Mouse (Mus musculus) liver, embryonic 12.5 days (tissue): ENCODE results near the gene Dync1i1. TPM values are rescaled to one million over a fixed set of nuclear protein-coding genes. Genes with fewer than 3 reads are reported as not detected.

ENCODE experiments used
- ATAC-seq: fragments of 200-750 bp; cut with Nextera tagmentation; 2 replicates; pipeline ENCODE4 v1.8.0; 2017; ENCODE audit warnings: moderate number of reproducible peaks, mild to moderate bottlenecking, moderate library complexity
- H3K27ac ChIP-seq: fragments of 300-500 bp; sonication (generic); 2 replicates; pipeline ENCODE4 v1.5.1; 2016; ENCODE audit warnings: mild to moderate bottlenecking
- H3K27me3 ChIP-seq: fragments of 300-500 bp; sonication (generic); replicated peaks from 2 replicates; pipeline ENCODE4 v1.6.1; 2016; ENCODE audit warnings: mild to moderate bottlenecking, moderate library complexity
- H3K36me3 ChIP-seq: fragments of 300-500 bp; sonication (generic); 2 replicates; pipeline ENCODE4 v1.6.1; 2016; ENCODE audit warnings: mild to moderate bottlenecking, moderate library complexity
- H3K4me1 ChIP-seq: fragments of 300-500 bp; sonication (generic); 2 replicates; pipeline ENCODE4 v1.6.1; 2016
- H3K4me2 ChIP-seq: fragments of 300-500 bp; sonication (generic); 2 replicates; pipeline ENCODE4 v1.6.1; 2016; ENCODE audit warnings: mild to moderate bottlenecking, moderate library complexity
- H3K4me3 ChIP-seq: fragments of 300-500 bp; sonication (generic); 2 replicates; pipeline ENCODE4 v1.5.1; 2016; ENCODE audit warnings: mild to moderate bottlenecking, moderate library complexity
- H3K9ac ChIP-seq: fragments of 300-500 bp; sonication (generic); 2 replicates; pipeline ENCODE4 v1.6.1; 2016; ENCODE audit warnings: mild to moderate bottlenecking, moderate library complexity
- H3K9me3 ChIP-seq: fragments of 300-500 bp; sonication (generic); replicated peaks from 2 replicates; pipeline ENCODE4 v1.6.1; 2016; ENCODE audit warnings: mild to moderate bottlenecking, moderate library complexity
- WGBS: fragments of 180-500 bp; shearing (Covaris S2); methylation state at CpG from one replicate; pipeline ENCODE4 v1.1.7; 2016; ENCODE audit not compliant: insufficient replicate concordance; 5-methylcytosine and 5-hydroxymethylcytosine counted together
- polyA plus RNA-seq: library from polyadenylated mRNA; unstranded; fragments of >200 nt; fragmentation: Nextera tagmentation; extraction: Ambion mirVana; gene quantifications from 2 replicates; pipeline ENCODE4 v1.2.1, GENCODE M21; 2016

Gene Dync1i1
- polyA plus RNA-seq, 1 experiment from 2014 or later = 0.15 TPM

- no peaks in the 10 kb centered on the region for H3K4me1 ChIP-seq
- no peaks in the 10 kb centered on the region for H3K36me3 ChIP-seq
- H3K9me3 ChIP-seq = no peaks in the 10 kb centered on the region
- H3K4me3 ChIP-seq = no peak overlapping the region
- no peaks in the 10 kb centered on the region for H3K27me3 ChIP-seq
- no peak overlapping the region for H3K27ac ChIP-seq
- H3K4me2 ChIP-seq = no peak overlapping the region
- no peak for ATAC-seq
- H3K9ac ChIP-seq = no peak overlapping the region
Observed at GRCm38 (mm10) chr6:5734398-5734797, 9.0 kb downstream of the Dync1i1 start.

- H3K4me3 ChIP-seq = no peak overlapping the region
- no peak overlapping the region for H3K9ac ChIP-seq
- no peaks in the 10 kb centered on the region for H3K9me3 ChIP-seq
- H3K4me2 ChIP-seq = no peak overlapping the region
- H3K27me3 ChIP-seq = no peaks in the 10 kb centered on the region
- no peaks in the 10 kb centered on the region for H3K4me1 ChIP-seq
- H3K27ac ChIP-seq = no peak overlapping the region
- ATAC-seq = no peak
- WGBS = 55% methylated on average over 1 of the region's 1 CpGs
- H3K36me3 ChIP-seq = no peaks in the 10 kb centered on the region
Observed at GRCm38 (mm10) chr6:5734862-5735261, 9.4 kb downstream of the Dync1i1 start.

- Histone ChIP-seq H3K4me2 (no peak overlapping the region), H3K36me3 (no peaks in the 10 kb centered on the region), H3K27me3 (no peaks in the 10 kb centered on the region), H3K9me3 (no peaks in the 10 kb centered on the region), H3K4me3 (no peak overlapping the region), H3K9ac (no peak overlapping the region), H3K4me1 (no peaks in the 10 kb centered on the region), H3K27ac (no peak overlapping the region)
- 69% methylated on average over 7 of the region's 7 CpGs for WGBS
- no peak for ATAC-seq
Observed at GRCm38 (mm10) chr6:5739711-5740110, 14.3 kb downstream of the Dync1i1 start.

GRCm38 (mm10) chr6:5741395-5742032 is 16.1 kb downstream of the Dync1i1 start:
- Histone ChIP-seq H3K27ac (no peak overlapping the region), H3K4me2 (no peak overlapping the region), H3K27me3 (no peaks in the 10 kb centered on the region), H3K36me3 (no peaks in the 10 kb centered on the region), H3K9me3 (no peaks in the 10 kb centered on the region), H3K9ac (no peak overlapping the region), H3K4me3 (no peak overlapping the region), H3K4me1 (no peaks in the 10 kb centered on the region)
- 75% methylated on average over 6 of the region's 6 CpGs for WGBS
- no peak for ATAC-seq

- no peaks in the 10 kb centered on the region for H3K4me1 ChIP-seq
- no peaks in the 10 kb centered on the region for H3K27me3 ChIP-seq
- no peak overlapping the region for H3K4me2 ChIP-seq
- no peaks in the 10 kb centered on the region for H3K36me3 ChIP-seq
- 64% methylated on average over 6 of the region's 6 CpGs for WGBS
- no peak overlapping the region for H3K4me3 ChIP-seq
- H3K27ac ChIP-seq = no peak overlapping the region
- H3K9me3 ChIP-seq = 0 out of 2 replicates have a peak, but pooled peaks cover 6% of the 10 kb centered on the region
- no peak overlapping the region for H3K9ac ChIP-seq
- ATAC-seq = no peak
Observed at GRCm38 (mm10) chr6:5750079-5750711, 24.8 kb downstream of the Dync1i1 start.

GRCm38 (mm10) chr6:5752128-5752527 is 26.7 kb downstream of the Dync1i1 start:
- H3K4me2 ChIP-seq = no peak overlapping the region
- H3K9me3 ChIP-seq = 0 out of 2 replicates have a peak, but pooled peaks cover 5% of the 10 kb centered on the region
- WGBS = 75% methylated on average over 16 of the region's 16 CpGs
- H3K4me1 ChIP-seq = no peaks in the 10 kb centered on the region
- H3K36me3 ChIP-seq = no peaks in the 10 kb centered on the region
- H3K4me3 ChIP-seq = no peak overlapping the region
- ATAC-seq = no peak
- H3K27ac ChIP-seq = no peak overlapping the region
- no peaks in the 10 kb centered on the region for H3K27me3 ChIP-seq
- H3K9ac ChIP-seq = no peak overlapping the region

GRCm38 (mm10) chr6:5752617-5753016 is 27.2 kb downstream of the Dync1i1 start:
- 67% methylated on average over 5 of the region's 5 CpGs for WGBS
- H3K4me1 ChIP-seq = no peaks in the 10 kb centered on the region

GRCm38 (mm10) chr6:5756509-5757130 is 31.2 kb downstream of the Dync1i1 start:
- Histone ChIP-seq H3K4me3 (no peak overlapping the region), H3K27ac (no peak overlapping the region), H3K27me3 (no peaks in the 10 kb centered on the region), H3K4me1 (no peaks in the 10 kb centered on the region), H3K36me3 (no peaks in the 10 kb centered on the region), H3K4me2 (no peak overlapping the region), H3K9me3 (no peaks in the 10 kb centered on the region), H3K9ac (no peak overlapping the region)
- WGBS = 59% methylated on average over 5 of the region's 5 CpGs
- no peak for ATAC-seq

More at GRCm38 (mm10) chr6:5752617-5753016, 27.2 kb downstream of the Dync1i1 start:
- Histone ChIP-seq H3K4me2 (no peak overlapping the region), H3K9ac (no peak overlapping the region), H3K27ac (no peak overlapping the region), H3K36me3 (no peaks in the 10 kb centered on the region), H3K4me3 (no peak overlapping the region), H3K27me3 (no peaks in the 10 kb centered on the region), H3K9me3 (no peaks in the 10 kb centered on the region)
- ATAC-seq = no peak

- H3K27ac ChIP-seq = no peak overlapping the region
- H3K4me1 ChIP-seq = no peaks in the 10 kb centered on the region
- no peaks in the 10 kb centered on the region for H3K9me3 ChIP-seq
- ATAC-seq = peak; percentile 63
- H3K4me2 ChIP-seq = no peak overlapping the region
- no peak overlapping the region for H3K9ac ChIP-seq
- H3K4me3 ChIP-seq = no peak overlapping the region
- H3K27me3 ChIP-seq = no peaks in the 10 kb centered on the region
- H3K36me3 ChIP-seq = no peaks in the 10 kb centered on the region
- WGBS = 33% methylated on average over 2 of the region's 2 CpGs
Observed at GRCm38 (mm10) chr6:5762943-5763342, 37.5 kb downstream of the Dync1i1 start.

- Histone ChIP-seq H3K4me1 (no peaks in the 10 kb centered on the region), H3K4me2 (no peak overlapping the region), H3K36me3 (no peaks in the 10 kb centered on the region), H3K27me3 (no peaks in the 10 kb centered on the region), H3K4me3 (no peak overlapping the region), H3K9ac (no peak overlapping the region), H3K9me3 (no peaks in the 10 kb centered on the region), H3K27ac (no peak overlapping the region)
- no peak for ATAC-seq
- 54% methylated on average over 1 of the region's 1 CpGs for WGBS
Observed at GRCm38 (mm10) chr6:5768576-5768975, 43.1 kb downstream of the Dync1i1 start.

GRCm38 (mm10) chr6:5770283-5770682 is 44.8 kb downstream of the Dync1i1 start:
- no peak for ATAC-seq
- Histone ChIP-seq H3K9ac (no peak overlapping the region), H3K36me3 (no peaks in the 10 kb centered on the region), H3K27ac (no peak overlapping the region), H3K27me3 (no peaks in the 10 kb centered on the region), H3K4me3 (no peak overlapping the region), H3K9me3 (no peaks in the 10 kb centered on the region), H3K4me1 (no peaks in the 10 kb centered on the region), H3K4me2 (no peak overlapping the region)
- 63% methylated on average over 4 of the region's 4 CpGs for WGBS

- no peak for ATAC-seq
- Histone ChIP-seq H3K9ac (no peak overlapping the region), H3K27ac (no peak overlapping the region), H3K27me3 (no peaks in the 10 kb centered on the region), H3K9me3 (no peaks in the 10 kb centered on the region), H3K4me1 (no peaks in the 10 kb centered on the region), H3K36me3 (no peaks in the 10 kb centered on the region), H3K4me3 (no peak overlapping the region), H3K4me2 (no peak overlapping the region)
- 71% methylated on average over 3 of the region's 3 CpGs for WGBS
Observed at GRCm38 (mm10) chr6:5775461-5775860, 50.0 kb downstream of the Dync1i1 start.
